Mouse (Mus musculus) cerebellum, adult 2 months (tissue): ENCODE results near the gene Adcy3.

Experiments used
- CTCF ChIP-seq: fragments of 200-500 bp; IDR thresholded peaks from 2 replicates; pipeline ENCODE4 v1.5.1; 2011; ENCODE audit warnings: low read depth, mild to moderate bottlenecking, control low read depth, low read length, moderate library complexity, borderline replicate concordance; ENCODE audit not compliant: insufficient read depth
- POLR2A ChIP-seq: fragments of 200-500 bp; IDR thresholded peaks from 2 replicates; pipeline ENCODE4 v1.6.1; 2011; ENCODE audit warnings: low read length, control low read depth, borderline replicate concordance; ENCODE audit not compliant: insufficient read depth

DNA sequence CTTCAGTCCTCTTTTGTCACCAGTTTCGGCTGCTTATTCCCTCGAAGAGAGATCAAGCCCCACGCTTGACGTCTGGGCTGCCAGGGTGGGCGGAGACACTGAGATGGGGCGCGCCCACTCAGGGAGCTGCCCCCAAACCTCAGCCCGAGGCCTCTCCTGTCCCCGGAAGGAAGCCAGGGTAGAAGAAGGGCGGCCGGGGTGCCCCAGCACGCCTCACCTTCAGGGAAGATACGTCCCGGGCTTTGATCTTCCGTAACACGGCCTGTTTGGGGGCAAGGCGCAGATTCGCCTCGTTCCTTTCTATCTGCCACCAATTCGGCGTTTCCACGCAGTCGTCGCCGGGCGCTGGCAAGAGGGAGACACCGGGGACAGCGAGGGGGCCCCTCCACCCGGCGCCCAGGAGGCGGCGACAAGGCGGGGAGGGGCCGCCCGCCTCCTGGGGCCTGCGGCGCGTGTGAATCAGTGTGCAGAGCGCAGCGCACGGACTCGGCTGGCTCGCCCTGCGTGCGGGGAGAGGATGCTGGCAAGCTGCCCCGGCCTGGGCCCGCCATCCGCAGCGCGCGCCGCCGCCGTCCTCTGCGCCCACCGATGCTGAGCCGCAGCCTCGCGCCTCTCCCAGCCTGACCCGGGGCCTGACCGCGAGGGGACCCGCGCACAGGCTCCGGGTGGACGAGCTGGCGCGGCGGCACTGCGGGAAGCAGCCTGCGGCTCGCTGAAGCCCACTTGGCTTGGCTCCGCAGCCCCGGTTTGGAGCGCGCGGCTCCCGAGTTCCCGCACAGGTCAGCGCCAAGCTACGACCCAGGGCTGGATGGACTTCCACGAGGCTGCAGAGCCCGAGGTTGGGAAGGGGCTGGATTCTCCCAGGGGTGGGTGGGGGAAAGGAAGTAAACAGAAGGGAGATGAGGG is at the start of gene Adcy3:
- peak; percentile 53; the same call in 1 of the 2 replicates for TF ChIP-seq POLR2A
- no peak for TF ChIP-seq CTCF
